Mouse (Mus musculus) testis, postnatal 14 days (tissue): ENCODE measurements around the gene Vangl1.
A peak's percentile ranks its signal among the peaks of the same experiment; 100 is the strongest.

Experiments used
- DNase-seq: peaks from one replicate; pipeline ENCODE4 v3.0.0; 2021; ENCODE audit warnings: low spot score

Gene Vangl1

DNA sequence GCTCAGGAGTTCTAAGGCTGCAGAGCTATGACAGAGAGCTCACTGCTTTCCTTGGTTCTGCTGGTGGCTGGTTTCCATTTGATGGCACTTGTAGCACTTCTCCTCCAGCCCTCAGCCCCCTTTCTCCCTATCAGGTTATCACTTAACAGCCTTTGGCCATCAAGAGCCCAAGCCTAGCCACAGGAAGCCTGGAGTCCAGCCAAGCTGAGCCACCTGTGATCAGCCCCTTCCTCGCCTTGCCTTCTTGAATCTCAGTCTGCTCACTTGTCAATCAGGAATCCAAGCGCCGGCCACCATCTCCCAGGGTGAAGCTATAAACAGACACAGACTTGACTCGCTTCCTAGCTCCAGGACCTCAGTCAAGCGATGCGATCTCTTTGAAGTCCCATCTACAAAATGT is 6.0 kb downstream of the Vangl1 start:
- no peak for DNase-seq

DNA sequence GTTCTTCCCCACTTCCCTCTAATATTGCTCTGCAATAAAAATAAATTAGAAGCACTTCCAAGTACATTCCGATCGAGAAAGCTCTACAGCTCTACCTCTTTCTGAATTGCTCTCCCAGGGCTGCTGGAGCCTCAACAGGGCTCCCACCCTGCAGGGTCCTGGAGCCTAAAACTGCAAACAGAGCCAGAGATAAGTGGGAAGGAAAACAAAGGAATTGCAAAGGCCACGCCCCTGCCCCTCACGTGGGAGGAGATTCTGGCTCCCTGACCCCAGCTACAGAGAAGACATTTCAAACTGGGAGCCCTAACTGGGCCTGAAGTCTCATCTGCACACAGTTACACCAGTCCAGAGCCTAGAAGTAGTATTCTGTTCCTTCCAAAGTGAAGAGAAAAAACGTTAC is 6.7 kb downstream of the Vangl1 start:
- no peak for DNase-seq

DNA sequence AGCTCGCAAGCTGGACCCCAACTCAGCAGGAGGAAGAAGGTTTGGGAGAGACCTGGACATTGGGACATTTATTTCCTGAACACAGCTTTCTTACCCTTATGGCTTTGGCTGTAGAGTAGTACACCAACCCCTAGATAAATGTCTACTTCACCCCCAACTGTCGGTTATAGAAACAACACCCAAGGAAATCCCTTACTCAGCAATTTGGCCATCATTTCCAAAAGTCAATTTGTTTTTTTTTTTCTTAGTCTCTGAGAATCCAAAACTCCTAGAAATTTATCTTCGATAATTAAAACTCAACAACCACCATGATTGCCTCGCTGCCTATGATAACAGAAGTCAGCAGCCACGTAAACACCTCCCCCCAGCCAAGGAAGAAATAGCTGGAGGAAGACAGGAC is 7.3 kb downstream of the Vangl1 start:
- DNase-seq = no peak

DNA sequence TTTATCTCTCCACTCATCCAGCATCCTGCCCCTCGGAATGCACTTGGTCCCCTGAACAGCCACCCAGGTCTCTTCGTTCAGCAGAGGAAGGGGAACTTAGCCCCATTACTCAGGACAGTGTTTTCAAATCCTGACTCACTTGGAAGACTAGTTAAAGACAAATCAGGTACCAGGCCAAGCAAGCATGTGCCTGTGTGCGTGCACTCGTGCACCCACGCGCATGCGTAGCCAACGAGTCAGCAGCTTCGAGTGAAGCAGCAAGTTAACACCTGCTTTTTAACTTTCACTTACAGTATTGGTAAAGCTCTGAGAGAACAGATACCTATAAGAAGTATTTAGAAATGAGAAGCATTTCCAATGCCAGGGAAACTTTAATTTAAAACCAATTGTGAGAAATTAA is 8.3 kb downstream of the Vangl1 start:
- no peak for DNase-seq

DNA sequence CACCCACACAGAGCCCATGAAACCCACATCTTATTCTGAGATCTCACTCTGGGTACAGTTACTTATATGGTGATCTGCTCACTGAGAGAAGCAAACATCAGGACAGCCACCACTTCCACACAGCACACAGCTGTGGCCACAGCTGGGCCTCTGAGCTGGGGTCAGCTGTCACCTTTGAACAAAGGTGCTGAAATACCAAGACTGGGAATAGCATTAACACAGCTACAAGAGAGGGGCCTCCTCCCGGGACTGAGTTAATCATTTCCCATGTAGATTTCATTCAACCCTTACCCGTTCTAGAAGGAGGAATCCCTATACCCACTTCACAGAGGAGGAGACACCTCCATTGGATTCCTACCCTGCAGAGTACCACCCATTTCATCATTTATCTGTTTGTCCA is 8.7 kb downstream of the Vangl1 start:
- no peak for DNase-seq

DNA sequence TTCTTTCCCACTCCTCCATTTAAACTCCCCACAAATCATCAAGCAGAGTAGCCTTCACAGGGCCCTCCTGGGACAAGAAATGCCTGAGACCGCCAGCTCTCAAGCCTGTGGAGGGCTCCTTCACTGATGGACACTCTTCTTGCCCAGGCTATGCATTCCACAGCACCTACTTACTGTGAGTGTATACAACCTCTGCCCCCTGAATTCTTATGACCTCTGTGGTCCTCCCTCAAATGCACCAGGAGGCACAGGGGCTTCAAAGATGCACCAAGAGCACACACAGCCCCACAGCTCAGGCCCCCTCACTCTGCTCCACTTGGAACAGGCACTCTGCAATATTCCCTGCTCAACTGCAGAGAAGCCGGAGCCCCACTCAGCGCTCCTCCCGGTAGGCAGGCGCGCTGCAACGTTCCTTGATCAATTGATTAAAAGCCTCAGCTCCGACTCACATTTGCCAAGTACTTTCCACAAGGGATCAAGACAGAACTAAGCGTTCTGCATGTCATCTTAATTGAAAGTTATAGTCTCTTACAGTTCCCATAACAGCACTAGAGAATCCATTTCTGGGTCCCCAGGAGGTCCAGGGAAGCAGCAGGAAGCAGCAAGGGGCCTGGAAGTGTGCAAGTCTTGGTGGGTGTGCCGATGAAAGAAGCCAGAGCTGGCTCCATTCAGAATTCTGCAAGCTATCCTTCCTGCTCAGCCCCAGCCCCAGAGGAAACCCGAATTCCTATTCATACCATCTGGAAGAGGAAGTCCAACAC is 10.0 kb downstream of the Vangl1 start:
- DNase-seq = peak; percentile 27

DNA sequence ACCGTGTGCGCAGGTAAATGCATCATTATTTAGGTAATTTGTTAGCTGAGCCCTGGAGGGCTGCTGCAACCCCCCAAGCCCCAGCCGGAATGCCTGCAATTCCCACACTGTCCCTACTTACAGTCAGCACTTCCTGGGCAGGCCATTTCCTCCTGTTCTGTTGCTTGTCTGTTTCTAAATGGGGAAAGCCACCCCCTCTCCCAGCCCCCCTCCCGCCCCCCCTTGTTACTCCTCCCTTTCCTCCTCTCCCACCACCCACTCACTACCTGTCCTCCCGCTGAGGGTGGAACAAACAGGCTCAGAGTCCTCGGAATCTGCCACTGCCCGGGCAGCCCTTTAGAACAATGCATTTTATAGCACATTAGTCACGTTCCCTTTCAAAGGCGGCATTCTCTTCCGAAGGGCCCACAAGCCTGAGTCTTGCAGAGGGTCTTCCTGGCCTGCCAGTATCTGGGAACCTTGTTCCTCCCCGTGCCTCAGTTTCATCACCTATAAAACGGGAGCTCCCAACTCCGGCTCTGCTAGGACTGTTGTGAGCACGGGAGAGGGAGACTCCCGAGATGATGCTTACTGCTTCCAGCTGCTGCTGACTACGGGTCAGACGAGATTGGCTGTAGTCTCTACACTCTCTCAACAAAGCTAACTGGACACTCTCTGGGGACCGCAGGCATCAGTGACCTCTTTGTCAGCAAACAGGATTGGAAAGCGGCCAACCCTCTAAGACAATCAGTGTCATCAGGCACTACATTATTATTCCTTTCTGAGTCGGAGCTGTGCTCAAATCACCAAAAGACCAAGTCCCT is 10.8 kb downstream of the Vangl1 start:
- no peak for DNase-seq

DNA sequence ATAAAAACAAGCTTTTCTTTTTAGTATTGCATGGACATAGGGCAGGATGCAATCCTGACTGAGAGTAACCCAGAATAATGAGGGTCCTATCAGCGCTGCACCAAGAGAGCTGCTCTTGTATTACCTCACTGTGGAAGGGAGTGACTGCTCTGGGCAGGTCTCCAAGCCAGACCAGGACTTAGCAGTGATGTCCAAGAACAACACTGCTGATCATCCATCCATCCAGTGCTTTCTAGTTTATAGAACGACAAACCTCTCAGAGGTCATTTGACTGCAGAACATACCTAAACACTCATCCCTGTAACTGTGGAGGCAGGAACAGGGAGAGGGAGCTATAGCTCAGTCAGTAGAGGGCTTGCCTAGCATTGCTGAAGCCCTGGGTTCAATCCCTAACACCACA is 11.9 kb downstream of the Vangl1 start:
- DNase-seq = no peak

DNA sequence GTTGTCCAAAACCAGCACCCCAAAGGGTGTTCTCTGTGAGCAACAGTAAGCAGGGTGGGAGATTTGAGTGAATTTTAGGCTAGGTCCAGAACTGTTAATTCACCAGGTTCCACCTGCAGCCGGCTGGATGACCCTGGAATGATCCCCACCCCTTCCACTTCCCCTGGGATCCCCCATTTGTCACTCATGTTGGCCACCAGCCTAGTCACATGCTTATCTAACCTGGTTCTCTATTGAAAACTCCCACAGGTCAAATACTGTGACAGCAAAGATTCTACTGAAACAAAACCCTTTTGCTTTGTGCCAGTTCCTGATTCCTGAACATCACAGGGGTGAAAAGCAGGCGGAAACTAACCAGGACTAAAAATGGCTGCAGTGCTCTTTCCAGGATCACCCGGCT is 12.9 kb downstream of the Vangl1 start:
- DNase-seq = no peak

DNA sequence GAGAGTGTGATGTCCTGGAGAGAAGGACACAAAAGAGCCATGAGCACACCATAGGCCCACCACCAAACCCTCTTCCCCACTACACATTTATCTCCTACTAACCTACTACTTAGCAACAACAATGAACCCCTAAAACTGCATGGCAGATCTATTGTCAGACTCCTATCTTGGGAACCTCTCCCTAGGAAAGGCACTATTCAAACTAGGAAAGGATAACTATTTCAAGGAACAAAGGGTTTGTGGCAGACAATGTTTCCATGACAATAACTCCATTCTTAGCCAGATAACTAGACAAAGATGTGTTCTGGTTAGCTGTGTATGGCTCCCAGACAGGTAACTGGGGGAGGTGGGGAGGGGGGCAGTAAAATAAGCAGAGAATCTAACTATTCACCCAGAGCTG is 13.9 kb downstream of the Vangl1 start:
- no peak for DNase-seq

DNA sequence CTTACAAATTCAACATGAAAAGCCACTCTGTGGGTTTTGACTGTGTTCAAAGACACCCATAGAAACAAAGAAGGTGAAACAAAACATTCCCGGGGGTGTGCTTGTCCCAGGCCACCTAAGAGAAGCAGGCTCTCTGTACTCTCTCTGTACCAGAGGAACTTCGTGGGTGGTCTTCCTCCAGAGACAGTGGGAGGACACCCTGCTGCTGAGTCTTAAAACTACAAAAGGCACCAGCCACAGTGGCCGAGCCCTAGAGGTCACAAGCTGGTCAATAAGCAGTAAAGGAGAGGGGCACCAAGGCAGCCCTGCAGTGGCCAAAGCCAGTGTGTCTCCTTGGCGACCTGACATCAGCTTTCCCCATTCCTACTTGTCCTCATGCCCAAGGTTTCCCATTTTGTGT is 14.5 kb downstream of the Vangl1 start:
- DNase-seq = no peak

DNA sequence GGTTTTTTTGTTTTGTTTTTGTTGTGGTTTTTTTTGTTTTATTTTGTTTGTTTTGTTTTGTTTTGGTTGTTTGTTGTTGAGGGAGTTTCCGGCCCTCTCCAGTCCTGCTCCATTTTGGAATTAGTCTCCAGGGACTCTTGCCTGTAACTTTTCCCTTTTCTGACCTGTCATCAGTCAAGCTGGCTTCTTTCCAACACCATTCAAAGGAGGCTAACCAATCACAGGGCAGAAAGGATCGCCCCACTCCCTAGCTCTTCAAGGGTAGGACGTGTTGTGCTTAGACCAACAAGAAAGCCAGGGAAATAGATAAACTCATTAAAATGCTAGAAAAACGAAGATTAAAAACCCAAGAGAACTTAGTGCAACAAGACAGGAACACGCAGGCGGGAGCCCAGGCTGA is 15.5 kb downstream of the Vangl1 start:
- no peak for DNase-seq

DNA sequence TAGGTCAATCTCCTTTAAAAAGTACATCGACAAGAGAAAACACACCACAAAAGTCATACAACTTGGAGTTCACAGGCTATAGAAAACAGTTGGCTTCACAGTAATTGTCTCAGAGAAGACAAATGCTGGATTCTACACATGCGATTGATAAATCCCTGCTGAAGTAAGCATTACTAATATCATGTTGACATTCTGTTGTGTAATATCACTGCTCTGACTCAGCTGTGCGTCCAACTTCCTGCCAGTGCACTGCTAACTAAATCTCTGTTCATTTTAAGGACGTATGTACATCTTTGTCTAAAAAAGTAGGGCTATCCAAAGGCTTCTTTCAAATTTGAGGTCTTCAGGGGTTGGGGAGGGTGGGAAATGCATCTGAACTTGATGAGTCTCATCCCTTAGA is 17.1 kb downstream of the Vangl1 start:
- no peak for DNase-seq

DNA sequence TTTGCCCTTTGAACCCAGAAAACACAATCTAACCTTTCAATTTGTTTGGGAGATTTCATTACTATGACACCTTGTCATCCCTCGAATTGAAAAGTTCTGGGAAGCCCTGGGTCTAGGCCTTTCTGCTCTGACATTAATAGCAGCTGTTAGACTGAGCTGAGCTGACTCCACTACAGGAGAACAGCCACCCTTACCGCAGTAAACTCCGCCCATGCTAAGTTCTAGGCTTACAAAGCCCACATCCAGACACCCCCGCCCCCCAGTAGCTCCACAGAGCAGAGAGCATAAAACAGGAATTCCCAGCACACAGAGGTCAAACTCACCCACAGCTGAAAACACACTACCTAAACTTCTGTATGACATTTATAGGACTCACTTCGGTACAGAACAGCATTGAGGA is 19.8 kb downstream of the Vangl1 start:
- DNase-seq = no peak

DNA sequence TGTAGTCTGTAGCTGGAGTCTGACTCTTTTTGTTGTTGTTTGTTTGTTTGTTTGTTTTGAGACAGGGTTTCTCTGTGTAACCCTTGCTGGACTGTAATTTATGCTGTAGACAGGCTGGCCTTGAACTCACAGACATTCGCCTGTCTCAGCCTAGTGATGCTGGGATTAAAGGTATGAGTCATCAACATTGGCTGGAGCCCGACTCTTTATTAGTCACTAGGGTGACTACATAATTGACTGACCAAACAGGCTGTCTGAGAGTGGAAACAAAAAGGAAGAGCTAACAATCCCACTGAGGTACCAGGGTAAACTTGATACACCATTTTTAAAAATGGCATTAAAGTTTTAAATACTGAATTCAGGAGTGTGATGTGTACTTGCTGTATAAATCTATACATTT is 21.9 kb downstream of the Vangl1 start:
- no peak for DNase-seq

DNA sequence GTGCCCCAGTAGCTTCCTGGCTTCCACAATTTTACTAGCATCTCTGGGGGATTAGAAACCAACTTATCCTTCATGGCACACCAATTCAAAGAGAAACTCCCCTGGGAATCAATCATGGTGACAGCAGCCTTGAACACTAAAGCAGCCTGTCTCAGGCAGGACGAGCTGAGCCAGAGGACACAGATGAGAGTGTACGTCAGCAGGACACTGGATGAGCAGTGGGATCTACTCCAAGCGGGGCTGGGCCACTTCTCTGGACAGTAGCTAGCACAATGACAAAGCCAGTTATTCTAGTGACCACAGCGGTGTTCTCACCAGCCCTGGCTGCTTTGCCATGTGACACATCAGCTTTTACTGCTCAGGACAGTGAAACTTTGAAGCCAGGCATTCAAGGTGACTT is 23.3 kb downstream of the Vangl1 start:
- no peak for DNase-seq

DNA sequence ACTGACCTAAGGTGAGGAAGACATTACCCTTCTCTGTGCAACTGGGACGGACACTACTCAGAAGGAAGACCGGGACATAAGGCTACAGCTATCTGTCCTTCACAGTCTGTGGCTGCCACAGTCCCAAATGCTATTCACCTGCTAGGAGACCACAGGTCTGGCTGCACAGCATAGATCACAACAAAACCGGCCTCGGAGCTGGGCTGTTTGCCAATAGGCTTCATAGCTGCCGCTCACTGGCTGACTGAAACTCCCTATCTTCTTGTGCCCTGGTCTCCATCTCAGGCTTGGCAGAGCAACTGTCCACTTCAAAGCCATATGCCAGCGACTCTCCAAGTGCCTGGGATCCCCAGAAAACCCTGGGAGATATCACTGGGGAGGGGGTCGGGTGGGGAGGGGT is 23.7 kb downstream of the Vangl1 start:
- no peak for DNase-seq

DNA sequence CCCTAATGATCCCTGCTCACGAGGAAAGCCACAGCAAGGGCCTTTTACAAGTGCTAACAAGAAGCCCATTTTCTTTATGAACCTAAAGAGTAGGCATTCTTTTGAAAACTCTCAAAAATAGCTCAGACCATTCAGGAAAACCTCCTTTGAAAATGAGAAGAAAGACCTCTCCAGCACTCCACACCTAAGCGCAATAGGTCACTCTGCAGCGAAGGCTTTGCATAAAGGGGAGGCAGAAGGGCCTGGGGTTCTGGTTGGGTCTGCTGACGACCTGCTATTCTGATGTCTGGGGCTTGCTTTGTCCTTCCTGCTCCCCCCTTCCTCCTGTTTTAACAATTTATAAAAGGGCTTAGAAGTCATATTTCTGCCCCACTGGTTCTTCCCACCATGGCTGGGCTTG is 24.6 kb downstream of the Vangl1 start:
- DNase-seq = no peak

DNA sequence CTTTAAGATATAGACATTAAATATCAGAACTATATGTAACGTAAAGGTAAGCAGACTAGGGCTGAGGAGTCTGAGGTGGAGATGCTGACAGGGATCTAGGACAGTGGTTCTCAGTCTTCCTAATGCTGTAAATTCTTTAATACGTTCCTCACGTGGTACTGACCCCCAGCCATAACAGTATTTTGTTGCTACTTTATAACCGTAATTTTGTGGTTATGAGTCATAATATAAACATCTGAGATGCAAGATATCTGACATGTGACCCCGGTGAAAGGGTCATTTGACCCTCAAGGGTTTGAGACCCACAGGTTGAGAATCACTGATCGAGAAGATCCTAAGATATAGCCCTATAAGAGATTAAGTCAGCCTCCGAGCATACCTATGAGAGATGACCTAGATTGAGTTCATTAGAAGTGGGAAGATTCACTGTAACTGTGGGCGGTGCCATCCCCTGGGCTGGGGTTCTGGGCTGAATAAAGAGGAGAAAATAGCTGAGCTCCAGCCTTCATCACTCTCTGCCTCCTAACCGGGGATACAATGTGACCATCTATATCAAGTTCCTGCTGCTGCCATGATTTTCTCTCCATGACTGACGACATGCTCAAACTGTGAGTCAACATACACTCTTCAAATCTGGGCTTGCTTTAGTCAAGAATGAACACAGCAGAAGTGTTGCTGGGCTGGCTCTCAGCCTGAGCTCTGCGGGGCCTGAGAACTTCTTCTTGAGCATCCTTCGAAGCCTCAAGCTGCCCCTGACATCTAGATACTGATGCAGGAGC is 26.5 kb downstream of the Vangl1 start:
- no peak for DNase-seq

DNA sequence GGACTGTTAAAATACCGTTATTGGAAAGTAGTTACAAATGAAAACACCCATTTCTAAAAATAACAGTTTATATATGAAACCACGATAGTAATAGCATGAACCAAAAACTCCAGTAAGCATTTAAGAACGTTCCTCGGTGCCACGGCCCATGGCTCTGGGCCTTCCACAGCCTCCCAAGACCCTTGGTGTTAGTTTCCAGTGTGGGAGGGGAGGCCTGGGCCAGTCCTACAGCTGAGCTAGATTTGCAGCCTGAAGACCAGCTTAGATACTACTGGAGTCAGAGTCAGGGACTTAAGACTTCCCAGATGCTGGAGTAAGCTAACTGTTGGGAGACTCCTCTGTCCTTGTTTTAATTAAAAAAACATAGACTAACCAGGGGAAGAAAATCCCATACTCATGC is 28.4 kb downstream of the Vangl1 start:
- no peak for DNase-seq

DNA sequence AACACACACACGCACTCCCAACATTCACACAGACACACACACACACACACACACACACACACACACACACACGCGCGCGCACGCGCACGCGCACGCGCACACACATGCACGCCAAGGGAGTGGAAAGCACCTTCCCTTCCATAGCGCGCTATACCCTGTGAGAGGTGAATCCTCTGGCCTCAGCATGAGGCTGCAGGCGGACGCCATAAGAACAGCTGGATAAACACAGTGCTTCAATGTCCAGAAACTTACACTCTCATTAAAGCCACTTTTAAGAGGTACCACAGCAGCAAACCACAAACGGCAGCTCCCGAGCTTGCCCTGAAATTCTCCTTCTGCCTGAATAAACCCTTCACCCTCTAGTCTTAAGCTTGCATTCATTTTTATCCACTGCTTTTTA is 28.8 kb downstream of the Vangl1 start:
- DNase-seq = no peak

DNA sequence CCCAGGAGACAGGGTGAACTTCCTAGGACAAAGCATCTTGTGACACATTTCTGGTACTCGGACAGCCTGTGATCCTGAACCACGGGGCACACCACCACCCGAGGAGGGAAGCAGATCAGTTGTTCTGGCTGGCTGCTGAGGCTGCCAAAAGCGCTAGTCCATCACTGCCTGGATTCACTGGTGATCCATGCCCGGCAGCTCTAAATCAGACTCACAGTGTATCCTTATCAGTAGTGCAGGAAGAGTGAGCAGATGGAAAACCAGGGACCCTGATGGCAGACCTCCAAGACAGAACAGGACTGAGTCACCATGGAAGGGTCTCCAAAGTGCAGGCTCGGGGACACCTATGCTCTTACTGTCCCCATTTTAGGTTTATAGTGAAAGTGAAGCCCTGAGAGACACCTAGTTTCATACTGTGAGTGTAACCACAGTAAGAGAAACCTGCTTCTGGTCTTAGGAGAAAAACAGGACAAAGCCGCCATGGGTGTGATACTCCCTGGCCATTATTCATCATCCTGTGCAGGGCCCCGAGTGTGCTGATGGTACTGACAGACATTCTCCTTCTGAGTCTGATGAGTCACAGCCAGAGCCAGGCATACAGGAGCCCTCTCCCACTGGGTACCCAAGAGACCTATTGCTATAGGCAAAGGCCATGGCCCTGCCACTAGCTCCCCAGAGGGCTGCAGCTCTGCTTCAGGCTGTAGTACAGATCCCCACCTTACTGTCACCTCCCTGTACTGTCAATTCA is 30.2 kb downstream of the Vangl1 start:
- DNase-seq = no peak
